Mouse (Mus musculus) heart, embryonic 10.5 days (tissue): ENCODE data around the gene Fsd2. TPM values are rescaled to one million over a fixed set of nuclear protein-coding genes. Genes with fewer than 3 reads are reported as not detected.

Experiments used
- microRNA counts: library from miRNA; unstranded; fragments of <30 nt; microRNA quantifications from one replicate; lab custom pipeline; 2017
- polyA plus RNA-seq: library from polyadenylated mRNA; unstranded; fragments of >200 nt; fragmentation: Nextera tagmentation; extraction: Ambion mirVana; gene quantifications from 2 replicates; pipeline ENCODE4 v1.2.1, GENCODE M21; 2016

Fsd2 gene
- polyA plus RNA-seq, 1 experiment from 2014 or later, result 39.8 TPM

MicroRNA genes within 50 kb of the gene (microRNA counts, 519-probe panel; counts per million panel counts)
- not detected for microRNA mmu-miR-1839-3p (lab: Ali Mortazavi, UCI)
- 1,887 counts per million, percentile 3 among the panel's probes with 10 or more counts for microRNA mmu-miR-1839-5p (lab: Ali Mortazavi, UCI)

Other genes with a start within 250 kb of the Fsd2 start
- 906 and 1,028 TPM in 2 replicates for gene Rps17, start 221.7 kb downstream of the Fsd2 start, polyA plus RNA-seq
- 1.8 and 3.1 TPM in 2 replicates for gene Cpeb1, start 111.5 kb downstream of the Fsd2 start, polyA plus RNA-seq
- 12.9 and 16.8 TPM in 2 replicates for gene Ap3b2, start 73.0 kb downstream of the Fsd2 start, polyA plus RNA-seq
- not detected in 2 replicates for gene BC048679, start 68.7 kb downstream of the Fsd2 start, polyA plus RNA-seq
- gene Whamm, start 4.3 kb upstream of the Fsd2 start, polyA plus RNA-seq, result 3.9 and 4.0 TPM in 2 replicates
- gene Homer2, start 140.6 kb upstream of the Fsd2 start, polyA plus RNA-seq, result 119 and 154 TPM in 2 replicates
- gene Ramac, start 196.0 kb upstream of the Fsd2 start, polyA plus RNA-seq, result 78.3 and 102 TPM in 2 replicates
- gene 3110040N11Rik, start 222.5 kb upstream of the Fsd2 start, polyA plus RNA-seq, result 47.5 and 50.6 TPM in 2 replicates